Mouse (Mus musculus): Measurements from ENCODE around the gene Txnrd2. TPM values are rescaled to one million over a fixed set of nuclear protein-coding genes. Genes with fewer than 3 reads are reported as not detected.

Txnrd2 gene
- total RNA-seq, 2 experiments from 2014 or later, result 82.3 to 145 TPM

DNA sequence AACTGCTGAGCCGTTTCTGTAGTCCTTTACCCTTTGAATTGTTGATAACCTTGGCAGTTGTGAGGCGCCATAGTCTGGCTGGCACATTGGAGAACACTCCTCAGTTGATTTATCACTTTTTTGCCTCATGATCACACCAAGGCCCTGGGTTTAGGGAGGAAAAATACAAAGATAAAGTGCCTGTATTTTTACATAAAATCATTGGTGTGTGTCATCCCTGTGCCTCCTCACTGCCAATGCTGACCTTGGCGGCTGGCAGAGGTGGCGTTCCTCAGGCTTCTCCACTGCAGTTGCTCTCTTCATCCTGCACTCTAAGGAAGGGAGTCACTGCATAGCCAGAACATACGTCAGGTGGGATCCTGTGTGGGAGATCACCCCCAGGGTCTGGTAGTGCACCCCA lies 85.6 kb downstream of the Txnrd2 start:
- ATAC-seq (replicated peaks; ENCODE audit: low FRiP score, low TSS enrichment, poor library complexity, severe bottlenecking), result no peak

DNA sequence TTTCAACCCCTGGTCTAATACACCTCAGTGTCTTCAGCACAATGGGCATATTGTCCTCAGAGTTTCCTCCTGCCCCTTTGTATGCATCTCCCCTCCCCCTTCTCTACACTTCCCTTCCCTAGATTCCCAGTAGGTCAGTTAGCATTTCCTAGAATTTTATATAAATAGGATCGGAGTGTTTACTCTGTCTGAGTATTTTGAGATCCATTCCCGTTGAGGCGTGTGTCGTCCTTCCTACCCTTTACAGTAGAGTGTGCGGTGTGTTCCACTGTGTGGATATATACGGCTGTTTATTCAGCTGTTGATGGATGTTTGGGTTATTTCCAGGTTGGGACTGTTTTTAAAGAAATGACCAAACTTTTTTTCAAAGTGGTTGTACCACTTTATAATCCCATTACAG lies 87.3 kb downstream of the Txnrd2 start:
- no peak for ATAC-seq (replicated peaks; ENCODE audit: low FRiP score, low TSS enrichment, poor library complexity, severe bottlenecking)

DNA sequence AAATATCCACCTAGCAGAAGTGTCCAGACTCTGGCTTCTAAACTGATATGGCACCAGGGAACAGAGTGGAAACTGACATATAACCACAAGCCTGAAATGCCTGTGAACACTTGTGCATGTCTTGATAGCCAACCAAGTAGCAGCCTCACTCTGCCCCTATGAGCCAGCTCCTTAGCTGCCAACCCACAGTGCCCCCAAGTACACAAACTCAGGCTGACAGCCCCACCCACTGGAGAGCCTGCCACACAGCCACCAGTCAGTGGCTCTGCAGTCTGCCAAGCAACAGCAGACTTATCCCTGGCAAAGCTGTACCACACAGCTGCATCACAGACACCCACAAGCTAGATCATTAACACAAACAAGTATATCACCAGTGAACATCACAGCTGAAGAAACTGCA lies 91.9 kb downstream of the Txnrd2 start:
- peak; percentile 84 for ATAC-seq (replicated peaks; ENCODE audit: low FRiP score, low TSS enrichment, poor library complexity, severe bottlenecking)

DNA sequence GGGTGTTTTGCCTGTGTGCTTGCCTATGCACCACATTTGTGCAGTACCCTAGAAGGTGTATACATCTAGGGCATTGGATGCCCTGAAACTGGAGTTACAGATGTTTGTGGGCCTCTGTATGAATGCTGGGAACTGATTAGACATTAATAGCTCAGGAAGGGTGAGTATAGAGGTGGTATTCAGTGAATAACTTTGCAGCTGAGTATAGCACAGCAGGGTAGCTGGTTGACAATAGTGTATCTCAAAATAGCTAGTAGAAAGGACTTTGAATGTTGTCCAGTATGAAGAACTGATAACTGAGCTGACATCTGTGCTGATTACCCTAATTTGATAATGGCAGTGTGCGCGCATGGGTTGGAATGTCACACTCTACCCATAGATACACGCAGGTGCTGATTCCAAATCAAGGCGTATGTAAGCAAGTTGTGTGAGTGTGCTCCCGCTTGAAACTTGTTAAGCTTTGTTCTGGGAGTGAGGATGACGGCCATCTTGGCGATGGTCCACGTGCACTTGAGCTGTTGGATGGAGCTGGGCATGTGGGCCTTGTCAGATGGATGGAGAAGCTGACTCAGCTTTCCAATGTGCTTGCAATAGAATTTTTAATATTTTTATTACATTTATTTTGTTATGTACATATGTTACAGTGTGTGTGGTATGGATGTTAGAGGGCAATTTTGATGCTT lies 97.5 kb downstream of the Txnrd2 start:
- no peak for ATAC-seq (replicated peaks; ENCODE audit: low FRiP score, low TSS enrichment, poor library complexity, severe bottlenecking)

DNA sequence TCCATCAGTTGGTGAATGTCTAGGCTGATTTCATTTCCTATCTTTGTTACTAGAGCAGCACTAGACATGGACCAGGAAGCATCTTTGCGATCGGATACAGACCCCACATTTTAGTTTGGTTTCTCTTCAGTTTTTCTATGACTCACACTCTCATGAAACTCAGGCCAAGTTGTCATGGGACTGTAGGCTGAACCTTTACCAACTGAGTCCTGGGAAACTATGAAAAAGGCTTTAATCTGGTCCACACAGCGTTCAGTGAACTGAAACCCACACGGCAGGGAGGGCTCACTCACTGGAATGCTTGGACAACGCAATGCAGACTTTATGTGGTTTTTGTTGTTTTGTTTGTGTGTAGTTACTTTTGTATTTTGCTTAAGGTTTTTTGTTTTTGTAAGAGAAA lies 102.5 kb downstream of the Txnrd2 start:
- ATAC-seq (replicated peaks; ENCODE audit: low FRiP score, low TSS enrichment, poor library complexity, severe bottlenecking), result no peak

Other genes starting within 250 kb of the Txnrd2 start
- not detected in 2 replicates for gene Ccdc188, start 208.5 kb upstream of the Txnrd2 start, total RNA-seq (2014; fragmentation: Nextera tagmentation)
- not detected in 2 replicates for gene Ccdc188, start 208.5 kb upstream of the Txnrd2 start, total RNA-seq (2017)
- gene Zdhhc8, start 191.2 kb upstream of the Txnrd2 start, total RNA-seq (2014; fragmentation: Nextera tagmentation), result 3.1 and 4.8 TPM in 2 replicates
- gene Zdhhc8, start 191.2 kb upstream of the Txnrd2 start, total RNA-seq (2017), result 0.56 and 4.5 TPM in 2 replicates
- gene Trmt2a, start 177.7 kb upstream of the Txnrd2 start, total RNA-seq (2014; fragmentation: Nextera tagmentation), result 162 and 237 TPM in 2 replicates
- gene Trmt2a, start 177.7 kb upstream of the Txnrd2 start, total RNA-seq (2017), result 56.6 and 73.7 TPM in 2 replicates
- 485 and 544 TPM in 2 replicates for gene Ranbp1, start 177.7 kb upstream of the Txnrd2 start, total RNA-seq (2014; fragmentation: Nextera tagmentation)
- 572 and 765 TPM in 2 replicates for gene Ranbp1, start 177.7 kb upstream of the Txnrd2 start, total RNA-seq (2017)
- gene Gm49776, start 168.1 kb upstream of the Txnrd2 start, total RNA-seq (2014; fragmentation: Nextera tagmentation), result not detected in 2 replicates
- gene Gm49776, start 168.1 kb upstream of the Txnrd2 start, total RNA-seq (2017), result 0.47 TPM in 1 of 2 replicates, not detected in the other
- gene Dgcr8, start 137.1 kb upstream of the Txnrd2 start, total RNA-seq (2014; fragmentation: Nextera tagmentation), result 77.7 and 78.5 TPM in 2 replicates
- gene Dgcr8, start 137.1 kb upstream of the Txnrd2 start, total RNA-seq (2017), result 47.5 and 78.3 TPM in 2 replicates
- 76.7 and 91.5 TPM in 2 replicates for gene Tango2, start 78.3 kb upstream of the Txnrd2 start, total RNA-seq (2014; fragmentation: Nextera tagmentation)
- 16.9 and 20.4 TPM in 2 replicates for gene Tango2, start 78.3 kb upstream of the Txnrd2 start, total RNA-seq (2017)
- gene Arvcf, start 78.2 kb upstream of the Txnrd2 start, total RNA-seq (2014; fragmentation: Nextera tagmentation), result 14.0 and 16.5 TPM in 2 replicates
- gene Arvcf, start 78.2 kb upstream of the Txnrd2 start, total RNA-seq (2017), result 14.3 and 19.4 TPM in 2 replicates
- 84.0 and 105 TPM in 2 replicates for gene Comt, start 468 bp downstream of the Txnrd2 start, total RNA-seq (2014; fragmentation: Nextera tagmentation)
- 56.1 and 59.7 TPM in 2 replicates for gene Comt, start 468 bp downstream of the Txnrd2 start, total RNA-seq (2017)
- gene Gnb1l, start 72.3 kb downstream of the Txnrd2 start, total RNA-seq (2014; fragmentation: Nextera tagmentation), result 14.6 and 17.1 TPM in 2 replicates
- gene Gnb1l, start 72.3 kb downstream of the Txnrd2 start, total RNA-seq (2017), result 5.8 and 10.1 TPM in 2 replicates
- gene Rtl10, start 72.5 kb downstream of the Txnrd2 start, total RNA-seq (2014; fragmentation: Nextera tagmentation), result 18.9 and 23.1 TPM in 2 replicates
- gene Rtl10, start 72.5 kb downstream of the Txnrd2 start, total RNA-seq (2017), result 7.4 and 9.1 TPM in 2 replicates
- not detected in 2 replicates for gene Tbx1, start 164.3 kb downstream of the Txnrd2 start, total RNA-seq (2014; fragmentation: Nextera tagmentation)
- gene Tbx1, start 164.3 kb downstream of the Txnrd2 start, total RNA-seq (2017), result not detected in 2 replicates
- 0.72 and 0.87 TPM in 2 replicates for gene Gp1bb, start 196.0 kb downstream of the Txnrd2 start, total RNA-seq (2014; fragmentation: Nextera tagmentation)
- gene Gp1bb, start 196.0 kb downstream of the Txnrd2 start, total RNA-seq (2017), result 1.6 and 3.4 TPM in 2 replicates
- gene Gm49601, start 200.0 kb downstream of the Txnrd2 start, total RNA-seq (2014; fragmentation: Nextera tagmentation), result not detected in 2 replicates
- 0.80 TPM in 1 of 2 replicates, not detected in the other for gene Gm49601, start 200.0 kb downstream of the Txnrd2 start, total RNA-seq (2017)
- gene Sept5, start 203.6 kb downstream of the Txnrd2 start, total RNA-seq (2014; fragmentation: Nextera tagmentation), result 0.64 TPM in 1 of 2 replicates, not detected in the other
- gene Sept5, start 203.6 kb downstream of the Txnrd2 start, total RNA-seq (2017), result 0.09 TPM in 1 of 2 replicates, not detected in the other

All from megakaryocyte-erythroid progenitor cell, adult 5-6 weeks (primary cell).